Mouse (Mus musculus): ENCODE measurements around the gene Trpm3.

- no peak for TF ChIP-seq CTCF (IDR thresholded peaks at IDR 0.05; ENCODE audit: low read depth)
- TF ChIP-seq EP300 (IDR thresholded peaks at IDR 0.05; ENCODE audit: low read depth) = no peak
These were observed 465.5 kb downstream of the Trpm3 start for GRCm38 (mm10) chr19:22604322-22604721.
